Mouse (Mus musculus): ENCODE measurements around the gene Cd300c. TPM values are rescaled to one million over a fixed set of nuclear protein-coding genes. Genes with fewer than 3 reads are reported as not detected.
"Not testable (repeated sequence)": the region's sequence is repeated elsewhere in the genome, so short reads cannot be mapped to it uniquely, and the experiment has no call there.

Cd300c gene
- not detected for total RNA-seq (2022)

DNA sequence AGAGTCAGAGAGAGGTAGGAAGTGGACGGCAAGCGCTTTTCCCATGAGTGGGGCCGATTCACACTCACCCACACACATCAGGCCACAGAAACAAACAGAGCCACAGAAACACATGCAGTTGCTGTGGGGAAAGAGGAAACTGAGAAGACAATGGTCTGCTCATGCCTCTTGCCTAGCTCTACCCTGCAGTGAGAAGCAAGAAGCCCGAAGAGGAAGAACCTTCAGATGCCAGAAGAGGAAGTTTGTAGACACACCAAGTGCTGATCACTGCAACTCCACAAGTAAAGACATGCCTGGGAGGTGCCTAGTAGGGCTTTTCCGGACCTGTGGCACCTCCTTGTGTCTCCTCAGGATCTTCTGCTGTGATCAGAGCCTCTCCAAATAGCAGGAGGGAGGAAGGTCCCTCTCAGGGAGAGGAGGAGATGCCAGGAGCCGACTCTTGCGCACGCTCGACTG, at the start of gene Cd300c:
Gene Cd300c, minus strand, starts transcription at position 406 of the 456 bp plus-strand sequence.
- no peak for DNase-seq (ENCODE audit: low spot score in 2 of 2)

DNA sequence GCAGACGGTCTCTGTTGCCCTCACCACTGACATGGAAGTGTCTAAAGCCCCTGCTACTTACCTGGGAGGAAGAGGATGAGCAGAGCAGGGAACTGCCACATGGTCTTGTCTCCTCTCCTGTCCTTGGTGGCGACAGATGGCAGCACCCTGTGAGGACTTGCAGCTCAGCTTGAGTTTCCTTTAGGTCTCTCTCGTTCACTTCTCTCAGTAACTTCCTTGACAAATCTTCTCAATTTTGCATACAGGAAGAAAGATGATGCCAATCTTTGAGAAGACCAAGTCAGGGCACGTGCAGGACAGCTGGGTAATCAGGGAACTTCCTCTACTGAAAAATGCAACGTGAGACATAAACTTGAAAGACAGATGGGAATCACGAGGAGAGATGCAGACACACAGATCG, 47.1 kb upstream of the Cd300c start, which contains the start of gene Cd300ld2:
Gene Cd300ld2, minus strand, starts transcription at position 101 of the 400 bp plus-strand sequence.
- not testable (repeated sequence) for DNase-seq (ENCODE audit: low spot score in 2 of 2)

DNA sequence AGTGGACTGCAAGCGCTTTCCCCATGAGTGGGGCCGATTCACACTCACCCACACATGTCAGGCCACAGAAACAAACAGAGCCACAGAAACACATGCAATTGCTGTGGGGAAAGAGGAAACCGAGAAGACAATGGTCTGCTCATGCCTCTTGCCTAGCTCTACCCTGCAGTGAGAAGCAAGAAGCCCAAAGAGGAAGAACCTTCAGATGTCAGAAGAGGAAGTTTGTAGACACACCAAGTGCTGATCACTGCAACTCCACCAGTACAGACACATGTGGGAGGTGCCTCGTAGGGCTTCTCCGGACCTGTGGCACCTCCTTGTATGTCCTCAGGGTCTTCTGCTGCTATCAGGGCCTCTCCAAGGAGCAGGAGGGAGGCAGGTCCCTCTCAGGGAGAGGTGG, 35.1 kb upstream of the Cd300c start:
- no peak for DNase-seq (ENCODE audit: low spot score in 2 of 2)

DNA sequence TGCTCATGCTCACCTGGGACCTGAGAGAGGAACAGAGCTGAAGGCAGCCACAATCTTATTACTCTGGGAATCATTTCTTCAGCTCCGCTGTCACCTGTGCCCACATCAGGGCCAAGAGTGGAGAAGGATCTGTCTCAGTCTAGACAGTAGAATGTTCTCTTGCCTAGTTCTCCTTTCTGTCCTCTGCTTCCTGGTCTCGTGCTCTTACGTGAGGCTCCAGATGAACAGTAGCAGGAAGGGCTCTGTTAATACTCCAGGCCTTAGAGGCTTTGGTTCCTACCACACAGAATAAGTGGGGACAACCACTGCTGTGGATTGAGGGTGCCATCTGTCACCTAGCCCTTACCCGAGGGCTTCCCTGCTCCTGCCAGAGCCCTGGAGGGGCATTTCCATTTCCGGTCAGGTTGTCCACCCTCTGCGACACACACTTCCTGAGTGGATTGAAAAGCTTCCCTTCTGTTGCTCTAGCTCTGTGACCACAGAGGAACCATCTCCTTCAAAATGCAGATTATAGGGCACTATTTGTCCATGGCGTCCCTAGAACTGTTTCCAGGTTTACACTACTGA, 32.6 kb upstream of the Cd300c start, which contains the start of gene Cd300c2:
Gene Cd300c2, minus strand, starts transcription at position 407 of the 567 bp plus-strand sequence.
- no peak for DNase-seq (ENCODE audit: low spot score in 2 of 2)

DNA sequence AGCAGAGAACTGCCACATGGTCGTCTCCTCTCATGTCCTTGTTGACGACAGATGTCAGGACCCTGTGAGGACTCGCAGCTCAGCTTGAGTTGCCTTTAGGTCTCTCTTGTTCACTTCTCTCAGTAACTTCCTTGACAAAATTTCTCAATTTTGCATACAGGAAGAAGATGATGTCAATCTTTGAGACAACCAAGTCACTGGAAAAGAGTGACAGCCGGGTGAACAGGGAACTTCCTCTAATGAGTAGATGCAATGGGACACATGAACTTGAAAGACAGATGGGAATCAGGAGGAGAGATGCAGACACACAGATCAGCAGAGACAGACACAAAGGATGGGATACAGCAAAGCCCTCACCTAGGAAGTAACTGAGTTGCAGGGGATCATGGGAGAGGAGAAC, 20.8 kb upstream of the Cd300c start, which contains the start of gene Cd300ld:
Gene Cd300ld, minus strand, starts transcription at position 130 of the 400 bp plus-strand sequence.
- no peak for DNase-seq (ENCODE audit: low spot score in 2 of 2)

DNA sequence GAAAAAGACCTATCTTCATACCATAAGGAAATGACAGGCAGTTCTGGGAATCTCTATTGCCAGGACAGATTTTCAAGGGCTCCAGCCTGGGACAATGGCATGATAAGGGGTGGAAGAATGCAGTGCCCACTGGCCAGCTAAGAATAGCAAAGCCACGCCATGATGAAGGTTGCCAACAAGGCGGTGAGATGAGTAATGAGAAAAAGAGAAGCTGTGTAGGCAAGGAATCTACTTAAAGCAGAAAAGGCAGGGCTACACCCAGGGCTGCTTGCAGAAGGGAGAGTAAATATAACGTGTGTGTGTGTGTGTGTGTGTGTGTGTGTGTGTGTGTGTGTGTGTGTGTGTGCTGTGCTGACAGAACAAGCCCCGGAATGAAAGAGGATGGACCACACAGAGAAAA, 12.9 kb upstream of the Cd300c start:
- no peak for DNase-seq (ENCODE audit: low spot score in 2 of 2)

DNA sequence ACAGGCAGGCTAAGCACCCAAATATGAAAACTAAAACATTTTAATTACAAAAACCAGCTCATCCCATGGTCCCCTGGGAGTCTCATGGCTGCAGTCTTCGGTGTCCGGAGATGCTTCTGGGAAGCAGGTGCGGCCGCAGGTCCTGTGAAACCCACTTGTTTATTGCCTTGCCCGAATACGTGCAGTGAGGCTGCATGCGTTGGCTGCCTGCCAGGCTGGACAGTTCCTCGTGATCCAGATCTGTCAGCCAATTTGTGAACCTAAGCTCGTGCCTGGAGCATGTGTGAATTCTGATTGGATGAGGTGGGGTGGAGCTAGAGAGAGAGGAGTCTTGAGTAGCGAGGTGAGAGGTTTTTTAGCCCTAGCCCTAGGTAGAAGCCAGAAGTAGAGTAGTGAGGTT, 3.8 kb upstream of the Cd300c start:
- DNase-seq (ENCODE audit: low spot score in 2 of 2): no peak

DNA sequence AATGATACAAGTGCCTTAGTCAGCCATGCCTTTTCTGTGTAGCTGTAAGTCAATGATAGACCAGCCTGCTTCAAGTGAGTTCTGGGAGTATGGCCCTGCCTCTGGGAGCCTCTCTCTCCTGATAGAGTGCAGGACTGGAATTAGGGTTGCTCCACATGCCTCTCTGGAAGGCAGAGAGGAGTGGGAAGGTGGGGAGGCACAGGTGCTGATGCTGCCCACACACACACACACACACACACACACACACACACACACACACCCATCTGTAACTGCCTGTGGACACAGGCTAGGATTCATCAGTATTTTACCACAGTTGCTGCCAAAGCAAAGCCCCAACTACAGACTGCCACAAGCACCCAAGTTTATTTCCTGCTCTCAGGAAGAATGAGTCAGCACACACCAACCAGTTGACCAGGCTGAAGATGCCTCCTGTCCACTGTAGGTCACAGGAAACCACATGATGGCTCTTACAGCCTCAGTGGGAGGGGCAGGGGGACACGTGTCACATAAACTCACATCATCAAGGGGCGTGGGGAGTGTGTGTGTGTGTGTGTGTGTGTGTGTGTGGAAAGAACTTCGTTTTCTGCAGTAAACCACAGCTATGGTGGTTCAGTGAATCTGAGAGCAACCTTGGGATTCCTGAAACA, 3.7 kb downstream of the Cd300c start:
- no peak for DNase-seq (ENCODE audit: low spot score in 2 of 2)

DNA sequence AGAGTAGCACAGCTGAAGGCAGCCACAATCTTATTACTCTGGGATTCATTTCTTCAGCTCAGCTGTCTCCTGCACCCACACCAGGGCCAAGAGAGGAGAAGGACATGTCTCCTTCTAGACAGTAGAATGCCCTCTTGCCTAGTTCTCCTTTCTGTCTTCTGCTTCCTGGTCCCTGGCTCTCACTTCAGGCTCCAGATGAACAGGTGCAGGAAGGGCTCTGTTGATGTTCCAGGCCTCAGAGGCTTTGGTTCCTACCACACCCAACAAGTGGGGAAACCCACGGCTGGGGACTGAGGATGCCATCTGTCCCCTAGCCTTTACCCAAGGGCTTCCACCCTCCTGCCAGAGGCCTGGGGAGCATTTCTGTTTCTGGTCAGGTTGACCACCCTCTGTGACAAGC, 8.6 kb downstream of the Cd300c start:
- no peak for DNase-seq (ENCODE audit: low spot score in 2 of 2)

DNA sequence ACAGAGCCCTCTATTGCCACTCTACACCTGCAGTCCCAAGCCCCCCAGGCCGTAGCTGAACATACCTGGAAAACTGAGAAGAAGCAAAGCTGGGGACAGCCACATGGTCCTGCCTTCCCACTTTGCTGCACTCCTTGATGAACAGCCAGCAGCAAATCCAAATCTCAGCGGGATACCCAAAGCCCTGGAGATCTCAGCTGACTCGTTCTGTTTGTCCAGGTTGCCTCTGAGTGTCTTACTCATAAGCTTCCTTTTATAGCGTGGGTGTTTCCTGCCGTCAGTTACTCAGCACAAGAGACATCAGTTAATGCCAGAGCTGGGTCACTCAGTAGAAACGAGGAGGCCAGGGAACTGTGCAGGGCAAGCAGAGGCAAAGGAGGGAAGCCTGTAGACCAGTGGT, 34.8 kb downstream of the Cd300c start, which contains the start of gene Cd300lb:
Gene Cd300lb, minus strand, starts transcription at position 243 of the 400 bp plus-strand sequence.
- no peak for DNase-seq (ENCODE audit: low spot score in 2 of 2)

DNA sequence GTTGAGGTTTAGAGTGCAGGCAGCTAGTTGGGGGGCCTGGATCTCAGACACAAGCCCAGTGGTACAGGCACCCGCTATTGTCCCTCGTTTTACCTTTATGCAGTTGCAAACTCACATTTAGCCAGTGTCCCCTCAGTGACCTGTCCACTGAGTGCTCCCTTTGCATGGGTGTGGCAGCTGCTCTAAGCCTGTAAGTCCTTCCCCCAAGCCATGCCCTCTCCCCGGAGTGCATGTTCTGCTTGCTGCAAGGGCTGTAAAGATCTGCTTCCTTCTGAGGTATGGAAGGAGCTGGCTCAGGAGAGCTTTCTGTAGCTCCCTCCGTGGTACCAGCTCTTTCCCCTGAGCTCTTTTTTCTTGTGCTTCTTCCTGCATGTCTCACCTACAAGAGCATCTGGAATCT, 35.4 kb downstream of the Cd300c start:
- no peak for DNase-seq (ENCODE audit: low spot score in 2 of 2)

DNA sequence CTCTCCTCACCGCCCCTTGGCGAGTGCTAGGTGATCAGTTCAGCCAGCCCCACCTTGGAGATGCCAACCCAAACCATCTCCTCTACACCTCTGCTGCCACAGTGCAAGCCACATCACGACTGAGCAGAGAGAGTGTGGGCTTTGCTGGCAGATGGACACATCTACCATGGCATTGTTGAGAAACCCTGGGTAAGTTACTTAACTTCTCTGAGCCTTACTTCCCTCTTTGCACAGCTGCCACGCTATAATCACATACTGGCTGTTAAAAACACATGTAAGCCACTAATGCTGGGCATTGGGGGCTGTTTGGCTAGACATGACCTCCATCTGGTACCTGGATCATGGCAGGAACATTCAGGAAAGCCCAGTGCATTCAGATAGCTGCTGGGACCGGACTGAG, 37.9 kb downstream of the Cd300c start:
- DNase-seq (ENCODE audit: low spot score in 2 of 2): no peak

DNA sequence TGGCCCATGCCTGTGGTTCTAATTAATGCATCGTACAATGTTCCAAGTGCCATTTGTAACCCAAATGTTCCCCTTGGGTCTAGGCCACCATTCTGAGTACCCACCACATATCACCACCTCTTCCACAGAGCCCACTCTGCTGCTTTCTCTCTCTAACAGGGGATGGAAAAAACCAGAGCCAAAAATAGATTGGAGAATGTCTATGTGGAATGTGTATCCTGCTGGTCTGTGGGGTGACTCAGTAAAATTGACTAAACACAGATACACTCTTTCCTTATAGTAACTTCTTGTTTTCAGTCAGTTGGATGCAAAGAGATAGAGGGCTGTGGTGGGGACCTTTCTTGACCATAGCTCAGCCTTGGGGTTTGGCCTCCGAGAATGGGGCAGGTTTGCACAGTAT, 39.4 kb downstream of the Cd300c start:
- DNase-seq (ENCODE audit: low spot score in 2 of 2): no peak

DNA sequence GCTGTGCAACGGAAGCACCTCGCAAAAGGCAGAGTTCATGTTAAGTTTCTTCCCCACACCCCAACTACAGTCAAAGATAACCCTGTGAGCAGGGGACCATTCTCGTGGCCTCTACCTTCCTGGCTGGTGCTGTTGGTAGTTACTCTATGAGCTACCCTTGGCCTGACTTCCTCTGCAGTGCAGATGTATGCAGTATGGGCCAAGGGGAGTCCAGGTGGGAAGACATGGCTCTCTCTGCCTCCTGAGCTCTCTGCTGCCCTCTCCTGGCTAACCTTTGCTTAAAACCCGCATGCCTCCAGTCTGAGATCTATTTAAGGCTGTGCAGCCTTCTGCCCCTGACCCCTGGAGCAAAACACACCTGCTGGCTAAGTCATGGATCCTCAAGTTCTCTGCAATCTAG, 45.0 kb downstream of the Cd300c start:
- no peak for DNase-seq (ENCODE audit: low spot score in 2 of 2)

DNA sequence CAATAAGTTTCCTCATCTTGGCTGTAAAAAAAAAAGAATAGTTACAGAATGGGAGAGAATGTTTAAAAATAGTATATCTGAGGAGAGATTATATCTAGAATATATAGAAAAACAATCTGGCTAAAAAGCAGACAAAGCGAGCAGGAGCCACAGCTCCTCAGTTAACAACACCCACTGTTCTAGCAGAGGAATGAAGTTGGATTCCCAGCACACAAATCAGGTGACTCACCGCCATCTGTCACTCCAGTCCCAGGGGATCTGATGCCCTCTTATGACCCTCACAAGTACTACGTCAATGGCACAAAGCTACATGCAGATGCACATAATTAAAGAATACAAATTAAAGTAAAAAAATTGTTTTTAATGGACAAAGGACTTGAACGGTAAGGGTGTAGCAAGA, 46.5 kb downstream of the Cd300c start:
- peak; percentile 20 to 21 for DNase-seq (ENCODE audit: low spot score in 2 of 2)

DNA sequence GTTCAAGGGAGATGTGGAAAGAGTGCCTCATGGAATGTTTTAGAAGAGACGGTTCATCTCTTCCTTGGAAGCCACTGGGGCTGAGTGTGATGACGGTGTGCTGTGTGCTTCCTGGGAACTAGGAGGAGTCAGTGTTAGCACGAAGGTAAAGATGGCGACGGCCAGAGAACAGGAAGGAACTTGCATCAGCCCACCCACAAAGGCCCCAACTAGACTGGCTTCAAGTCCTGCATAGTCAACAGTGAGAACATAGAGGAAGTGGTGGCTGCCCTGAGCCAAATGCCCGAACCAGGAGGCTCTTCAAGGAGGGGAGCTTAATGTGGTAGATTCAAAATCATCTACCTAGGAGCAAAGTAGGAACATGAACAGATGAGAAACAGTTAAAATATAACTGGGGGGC, 51.8 kb downstream of the Cd300c start:
- DNase-seq (ENCODE audit: low spot score in 2 of 2): no peak

DNA sequence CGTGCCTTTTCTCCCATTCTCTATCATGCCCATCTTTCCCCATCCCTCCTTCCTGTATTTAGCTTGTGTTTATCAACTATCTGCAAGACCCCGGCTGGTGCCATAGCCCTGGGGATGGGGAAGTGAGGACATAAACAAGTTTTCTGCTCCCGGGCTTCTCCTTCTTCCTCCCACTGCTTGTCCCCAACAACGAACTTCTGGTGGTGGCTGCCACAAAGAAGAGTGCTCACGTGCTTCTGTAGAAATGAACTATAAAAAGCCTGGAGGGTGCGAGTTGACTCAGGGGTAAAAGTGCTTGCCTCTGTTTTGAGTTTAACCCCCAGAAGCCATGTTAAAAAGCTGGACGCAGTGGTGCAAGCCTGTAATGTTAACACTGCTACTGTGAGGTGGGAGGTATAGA, 54.0 kb downstream of the Cd300c start:
- no peak for DNase-seq (ENCODE audit: low spot score in 2 of 2)

DNA sequence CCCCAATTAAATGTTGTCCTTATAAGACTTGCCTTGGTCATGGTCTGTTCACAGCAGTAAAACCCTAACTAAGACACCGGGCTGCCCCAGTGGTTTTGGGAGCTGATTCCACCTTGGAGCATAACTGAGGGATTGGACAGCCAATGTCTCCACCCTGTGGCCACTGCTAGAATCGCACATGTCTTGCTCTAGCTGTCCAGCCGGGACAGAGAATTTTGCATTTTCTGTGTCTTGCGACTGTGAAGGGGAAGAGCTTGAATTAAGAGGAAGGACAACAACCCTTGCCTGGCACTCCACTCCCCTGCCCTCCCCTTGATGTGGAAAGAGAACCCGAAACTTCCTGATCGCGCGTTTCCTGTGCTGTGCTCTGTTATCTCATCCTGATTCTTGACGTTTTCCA, 56.1 kb downstream of the Cd300c start:
- peak; percentile 38 to 80 for DNase-seq (ENCODE audit: low spot score in 2 of 2)

DNA sequence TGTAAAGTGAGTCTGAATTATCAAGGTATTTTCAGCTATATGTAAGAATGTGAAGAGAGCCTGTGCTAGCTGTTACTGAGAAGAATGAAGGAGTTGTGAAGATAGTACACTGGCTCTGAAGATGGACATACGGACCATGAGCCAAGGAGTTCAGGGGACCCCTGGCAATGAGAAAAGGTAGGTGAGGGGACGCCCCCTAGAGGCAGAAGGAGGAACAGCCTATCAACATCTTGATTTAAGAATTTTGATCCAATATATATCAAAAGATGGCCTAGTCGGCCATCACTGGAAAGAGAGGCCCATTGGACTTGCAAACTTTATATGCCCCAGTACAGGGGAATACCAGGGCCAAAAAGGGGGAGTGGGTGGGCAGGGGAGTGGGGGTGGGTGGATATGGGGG, 59.4 kb downstream of the Cd300c start:
- DNase-seq (ENCODE audit: low spot score in 2 of 2): not testable (repeated sequence)

DNA sequence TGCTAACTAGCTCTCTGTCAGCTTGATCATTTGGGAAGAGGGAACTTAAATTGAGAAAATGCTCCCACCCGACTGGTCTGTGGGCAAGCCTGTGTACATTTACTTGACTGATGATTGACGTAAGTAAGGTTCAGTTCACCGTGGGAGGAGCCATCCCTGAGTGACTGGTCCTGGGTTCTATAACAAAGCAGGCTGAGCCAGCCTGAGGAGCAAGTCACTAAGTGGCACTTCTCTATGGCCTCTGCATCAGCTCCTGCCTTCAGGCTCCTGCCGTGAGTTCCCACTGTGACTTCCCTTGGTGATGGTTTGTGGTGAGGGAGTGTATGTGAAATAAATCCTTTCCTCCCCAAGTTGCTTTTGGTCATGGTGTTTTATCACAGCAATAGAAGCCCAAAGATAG, 60.9 kb downstream of the Cd300c start:
- DNase-seq (ENCODE audit: low spot score in 2 of 2): no peak

DNA sequence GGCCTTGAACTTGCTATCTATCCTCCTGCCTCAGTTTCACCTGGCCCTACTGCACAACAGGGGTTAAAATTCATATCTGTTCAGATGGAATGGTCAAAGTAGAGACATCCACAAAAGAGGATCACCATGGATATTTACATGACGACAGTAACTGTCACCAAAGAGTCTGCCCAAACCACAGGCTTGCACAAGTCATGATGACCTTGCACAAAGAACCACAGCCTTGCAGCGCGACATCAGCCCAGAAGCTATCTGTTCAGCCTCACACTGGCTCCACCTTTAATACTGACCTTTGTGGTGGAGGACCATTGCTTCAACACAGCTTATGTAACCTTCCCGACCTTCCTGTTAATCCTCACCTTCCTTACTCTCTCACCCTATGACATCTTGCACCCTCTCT, 61.4 kb downstream of the Cd300c start:
- no peak for DNase-seq (ENCODE audit: low spot score in 2 of 2)

All from layer of hippocampus, adult 8-10 months (tissue).